Mouse (Mus musculus): ENCODE results near the gene Aftph.
A peak's percentile ranks its signal among the peaks of the same experiment; 100 is the strongest.
"Not testable (repeated sequence)": the region's sequence is repeated elsewhere in the genome, so short reads cannot be mapped to it uniquely, and the experiment has no call there.

The Aftph gene

GRCm38 (mm10) chr11:20741201-20742100 lies at the start of gene Aftph:
Aftph (minus strand) TSS chr11:20741589.
- DNase-seq, result peak; percentile 96

GRCm38 (mm10) chr11:20789015-20789414 lies 47.6 kb upstream of the Aftph start:
- no peak for DNase-seq

GRCm38 (mm10) chr11:20788070-20788469 lies 46.7 kb upstream of the Aftph start:
- DNase-seq, result no peak

GRCm38 (mm10) chr11:20786191-20786590 lies 44.8 kb upstream of the Aftph start:
- DNase-seq, result no peak

- DNase-seq, result no peak
Measured at GRCm38 (mm10) chr11:20785186-20785585, 43.8 kb upstream of the Aftph start.

GRCm38 (mm10) chr11:20784776-20785175 lies 43.4 kb upstream of the Aftph start:
- DNase-seq, result no peak

GRCm38 (mm10) chr11:20783467-20783866 lies 42.1 kb upstream of the Aftph start:
- DNase-seq, result no peak

- DNase-seq, result no peak
Measured at GRCm38 (mm10) chr11:20782620-20783019, 41.2 kb upstream of the Aftph start.

GRCm38 (mm10) chr11:20780312-20780711 lies 38.9 kb upstream of the Aftph start:
- DNase-seq, result no peak

GRCm38 (mm10) chr11:20778861-20779563 lies 37.6 kb upstream of the Aftph start:
- no peak for DNase-seq

GRCm38 (mm10) chr11:20778298-20778697 lies 36.9 kb upstream of the Aftph start:
- DNase-seq, result no peak

- no peak for DNase-seq
Measured at GRCm38 (mm10) chr11:20776668-20777067, 35.3 kb upstream of the Aftph start.

- DNase-seq, result no peak
Measured at GRCm38 (mm10) chr11:20772642-20773041, 31.3 kb upstream of the Aftph start.

GRCm38 (mm10) chr11:20771827-20772226 lies 30.4 kb upstream of the Aftph start:
- not testable (repeated sequence) for DNase-seq

- DNase-seq, result not testable (repeated sequence)
Measured at GRCm38 (mm10) chr11:20761984-20762383, 20.6 kb upstream of the Aftph start.

GRCm38 (mm10) chr11:20750573-20750972 lies 9.2 kb upstream of the Aftph start:
- no peak for DNase-seq

GRCm38 (mm10) chr11:20743353-20743752 lies 2.0 kb upstream of the Aftph start:
- no peak for DNase-seq

GRCm38 (mm10) chr11:20742361-20742897 lies 1.0 kb upstream of the Aftph start:
- DNase-seq, result peak; percentile 59

GRCm38 (mm10) chr11:20740481-20741200 lies 748 bp downstream of the Aftph start:
- DNase-seq, result no peak

- DNase-seq, result no peak
Measured at GRCm38 (mm10) chr11:20734066-20734465, 7.3 kb downstream of the Aftph start.

GRCm38 (mm10) chr11:20733486-20734030 lies 7.8 kb downstream of the Aftph start:
- no peak for DNase-seq

- DNase-seq, result no peak
Measured at GRCm38 (mm10) chr11:20729403-20729802, 12.0 kb downstream of the Aftph start.

GRCm38 (mm10) chr11:20728044-20728443 lies 13.3 kb downstream of the Aftph start:
- no peak for DNase-seq
